Mouse (Mus musculus) megakaryocyte, adult 5-6 weeks (primary cell): ENCODE results near the gene Grik1. TPM values are rescaled to one million over a fixed set of nuclear protein-coding genes. Genes with fewer than 3 reads are reported as not detected.

Experiments
- ATAC-seq: 2 replicates; pipeline ENCODE4 v1.8.0; 2016; ENCODE audit warnings: mild to moderate bottlenecking, inconsistent platforms; ENCODE audit not compliant: poor library complexity, severe bottlenecking
- total RNA-seq, 2 experiments: library from RNA; stranded (forward) in 1 of 2; stranded (reverse) in 1 of 2; fragments of 153-499, 151-499 nt in 1 of 2; fragments of 221-1000, 200-1000 nt in 1 of 2; gene quantifications; 2 replicates each; pipeline versions ENCODE4 v1.2.3 to v1.2.4; 2015 to 2017

Gene Grik1
- total RNA-seq, 2 experiments from 2014 or later: not detected

DNA sequence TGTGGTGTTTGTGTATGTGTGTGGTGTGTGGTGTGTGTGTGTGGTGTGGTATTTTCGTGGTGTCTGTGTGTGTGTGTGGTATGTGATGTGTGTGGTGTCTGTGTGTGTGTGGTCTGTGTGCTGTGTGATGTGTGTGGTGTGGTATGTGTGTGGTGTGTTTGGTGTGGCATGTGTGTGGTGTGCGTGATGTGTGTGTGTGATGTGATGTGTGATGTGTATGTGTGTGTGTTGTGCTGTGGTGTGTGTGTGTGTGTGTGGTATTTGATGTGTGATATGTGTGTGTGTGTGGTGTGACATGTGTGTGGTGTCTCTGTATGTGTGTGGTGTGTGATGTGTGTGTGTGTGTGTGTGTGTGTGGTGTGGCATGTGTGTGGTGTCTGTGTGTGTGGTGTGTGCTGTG, 388.9 kb downstream of the Grik1 start:
- ATAC-seq: no peak

GRCm38 (mm10) chr16:87875927-87876326, 414.1 kb downstream of the Grik1 start:
- ATAC-seq: no peak

DNA sequence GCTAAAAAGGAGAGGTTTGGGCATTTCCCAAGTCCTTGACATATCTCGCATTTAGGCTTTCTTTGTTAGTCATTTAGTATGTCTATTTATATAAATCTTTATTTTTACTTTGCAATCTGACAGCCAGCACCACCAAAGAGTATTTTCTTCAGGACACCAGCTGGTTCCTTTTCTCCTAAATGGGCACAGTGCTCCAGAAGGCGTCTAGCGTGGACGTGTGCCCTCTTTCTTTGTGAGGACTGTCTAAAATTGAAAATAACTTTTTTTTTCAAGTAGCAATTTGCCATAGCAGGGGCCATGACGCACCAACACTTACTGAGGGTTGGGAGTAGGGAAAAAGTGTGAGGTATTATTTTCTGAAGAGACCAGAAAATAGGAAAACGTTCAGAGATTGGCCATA, 425.5 kb downstream of the Grik1 start:
- ATAC-seq: no peak

DNA sequence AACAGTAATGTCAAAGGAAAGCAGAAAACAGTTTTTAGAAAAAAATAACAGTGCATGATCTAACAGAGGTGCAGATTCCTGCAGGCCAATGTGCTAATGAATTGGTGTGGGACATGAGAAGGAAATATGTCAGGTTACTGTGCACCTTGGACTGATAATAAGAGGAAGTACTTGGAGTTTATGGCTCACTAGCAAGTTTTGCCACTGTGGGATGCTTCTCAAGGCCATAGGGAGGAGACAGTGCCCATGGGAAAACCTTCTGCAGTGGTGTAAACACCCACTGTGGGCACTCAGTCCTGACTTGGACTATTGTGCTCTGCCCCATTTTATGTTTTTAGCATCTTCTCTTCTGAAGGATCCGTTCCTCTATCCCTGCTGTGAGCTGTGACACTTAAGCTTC, 428.3 kb downstream of the Grik1 start:
- no peak for ATAC-seq

- no peak for ATAC-seq
Observed at GRCm38 (mm10) chr16:87853451-87854085, 436.5 kb downstream of the Grik1 start.

DNA sequence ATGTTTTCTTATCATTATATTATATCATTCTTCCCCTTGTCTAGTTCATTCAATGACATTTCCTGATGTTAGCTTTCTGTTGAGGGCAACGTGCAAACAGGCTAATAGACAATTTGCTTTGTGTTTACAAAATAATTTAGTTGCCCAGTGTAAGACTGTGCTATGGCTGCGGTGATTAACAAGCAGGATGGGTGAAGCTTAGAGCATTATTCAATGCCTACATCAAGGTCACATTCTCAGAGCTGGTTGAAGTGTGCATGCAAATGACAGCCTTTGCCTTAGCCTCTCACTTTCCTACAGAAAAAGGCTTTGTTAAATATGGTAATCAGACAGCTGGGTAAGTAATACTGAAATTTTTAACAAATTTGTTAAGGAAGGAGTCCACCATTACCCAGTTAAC, 438.5 kb downstream of the Grik1 start:
- no peak for ATAC-seq

- ATAC-seq: no peak
Observed at GRCm38 (mm10) chr16:87848799-87849198, 441.3 kb downstream of the Grik1 start.

Other genes starting within 250 kb of the Grik1 start
- not detected in 2 replicates for gene Cldn17, start 216.7 kb upstream of the Grik1 start, total RNA-seq (2015)
- gene Cldn17, start 216.7 kb upstream of the Grik1 start, total RNA-seq (2017): not detected in 2 replicates